Mouse (Mus musculus): ENCODE results near the gene Mmp20.

DNA sequence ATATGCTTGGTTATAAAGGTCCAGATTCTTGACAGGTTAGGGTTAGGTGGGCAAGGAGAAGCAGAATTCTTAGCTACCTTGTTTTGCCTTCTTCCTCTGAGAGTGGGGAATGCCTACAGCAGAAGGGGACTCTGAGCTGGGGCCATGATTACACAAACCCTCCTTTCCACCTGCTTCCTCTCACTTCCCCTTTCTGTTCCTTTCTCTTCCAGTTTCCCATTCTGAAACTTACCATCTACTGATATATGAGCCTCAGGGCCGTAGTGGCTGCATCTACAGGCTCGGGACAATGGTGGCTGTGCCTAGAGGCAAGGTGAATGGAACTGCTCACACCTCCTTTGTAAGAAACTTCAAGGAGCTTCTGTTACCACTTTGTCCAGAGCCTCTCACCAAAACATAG is 58.0 kb downstream of the Mmp20 start:
- TF ChIP-seq CTCF (IDR thresholded peaks at IDR 0.05; ENCODE audit: low read depth, low read length) (no peak), POLR2A (IDR thresholded peaks at IDR 0.05; ENCODE audit: borderline replicate concordance, low read depth, low read length) (no peak)
